Mouse (Mus musculus): ENCODE measurements at regions not wholly inside any gene's neighbourhood (a gene's known extent, or its start where the extent isn't known, plus 50 kb on each side); places are given as distances from the start of the nearest gene placed in this dataset.

GRCm38 (mm10) chr14:76295411-76296169 is 119.2 kb upstream of the Tsc22d1 start:
- no peak for ATAC-seq (replicated peaks; ENCODE audit: poor library complexity)

DNA sequence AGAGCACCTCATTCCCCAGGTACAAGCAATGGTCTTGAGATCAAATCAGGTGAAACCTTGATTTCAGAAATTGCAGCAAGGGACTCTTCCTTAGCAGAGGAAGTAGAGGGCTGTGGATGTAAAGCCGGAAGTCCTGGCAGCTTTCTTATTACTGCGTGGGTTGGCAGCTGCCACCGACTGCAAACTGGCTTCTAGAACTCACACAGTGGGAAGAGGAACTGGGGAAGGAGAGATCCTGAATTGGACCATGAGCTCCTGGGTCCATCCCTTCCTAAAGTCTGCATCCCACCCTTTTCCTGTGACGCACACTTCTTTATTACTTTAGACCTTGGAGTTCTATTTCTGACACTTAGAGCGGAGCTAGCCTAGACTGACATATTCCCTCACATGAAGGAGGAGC is 116.9 kb upstream of the Tsc22d1 start:
- no peak for ATAC-seq (replicated peaks; ENCODE audit: poor library complexity)

- no peak for ATAC-seq (replicated peaks; ENCODE audit: poor library complexity)
These were observed 112.3 kb upstream of the Tsc22d1 start for GRCm38 (mm10) chr14:76302322-76302991.

DNA sequence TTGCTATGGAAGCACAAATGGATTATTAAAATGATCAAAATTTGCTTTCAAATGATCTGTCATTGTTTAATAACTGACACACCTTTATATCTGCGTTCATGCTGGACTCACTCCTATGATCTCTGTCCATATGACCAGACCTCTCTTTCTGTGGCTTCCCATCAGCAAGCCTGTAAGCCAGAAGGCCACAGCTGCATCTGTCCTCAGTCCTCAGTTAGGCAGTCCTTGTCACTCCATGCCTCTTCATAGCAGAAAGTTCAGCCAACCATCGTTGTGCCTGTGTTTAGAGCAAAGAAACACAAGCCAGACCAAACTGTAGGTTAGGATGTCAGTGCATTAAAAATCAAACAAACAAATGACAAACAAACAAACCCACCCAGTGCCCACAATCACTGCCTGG is 107.2 kb upstream of the Tsc22d1 start:
- ATAC-seq (replicated peaks; ENCODE audit: poor library complexity): no peak

GRCm38 (mm10) chr14:76308188-76308812 is 106.5 kb upstream of the Tsc22d1 start:
- ATAC-seq (replicated peaks; ENCODE audit: poor library complexity): no peak

DNA sequence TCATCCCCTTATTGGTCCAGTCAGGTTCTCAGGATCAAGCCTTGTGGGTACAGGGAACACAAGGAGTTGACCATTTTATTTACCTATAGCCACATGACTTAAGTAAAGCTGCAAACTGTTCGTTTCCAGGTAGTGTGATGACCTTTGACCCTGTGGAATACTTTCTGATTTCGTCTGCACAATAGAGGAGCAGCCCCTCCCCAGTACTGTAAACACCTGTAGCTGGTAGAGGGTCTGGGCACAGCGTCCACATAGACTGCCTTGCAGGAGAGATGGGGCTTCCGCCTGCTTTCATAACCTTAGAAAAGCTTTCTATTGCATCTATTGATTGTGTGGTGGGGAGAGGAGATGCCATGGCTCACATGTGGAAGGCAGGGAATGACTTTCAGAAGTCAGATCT is 105.2 kb upstream of the Tsc22d1 start:
- ATAC-seq (replicated peaks; ENCODE audit: poor library complexity): no peak

- ATAC-seq (replicated peaks; ENCODE audit: poor library complexity): no peak
These were observed 104.5 kb upstream of the Tsc22d1 start for GRCm38 (mm10) chr14:76310278-76310677.

DNA sequence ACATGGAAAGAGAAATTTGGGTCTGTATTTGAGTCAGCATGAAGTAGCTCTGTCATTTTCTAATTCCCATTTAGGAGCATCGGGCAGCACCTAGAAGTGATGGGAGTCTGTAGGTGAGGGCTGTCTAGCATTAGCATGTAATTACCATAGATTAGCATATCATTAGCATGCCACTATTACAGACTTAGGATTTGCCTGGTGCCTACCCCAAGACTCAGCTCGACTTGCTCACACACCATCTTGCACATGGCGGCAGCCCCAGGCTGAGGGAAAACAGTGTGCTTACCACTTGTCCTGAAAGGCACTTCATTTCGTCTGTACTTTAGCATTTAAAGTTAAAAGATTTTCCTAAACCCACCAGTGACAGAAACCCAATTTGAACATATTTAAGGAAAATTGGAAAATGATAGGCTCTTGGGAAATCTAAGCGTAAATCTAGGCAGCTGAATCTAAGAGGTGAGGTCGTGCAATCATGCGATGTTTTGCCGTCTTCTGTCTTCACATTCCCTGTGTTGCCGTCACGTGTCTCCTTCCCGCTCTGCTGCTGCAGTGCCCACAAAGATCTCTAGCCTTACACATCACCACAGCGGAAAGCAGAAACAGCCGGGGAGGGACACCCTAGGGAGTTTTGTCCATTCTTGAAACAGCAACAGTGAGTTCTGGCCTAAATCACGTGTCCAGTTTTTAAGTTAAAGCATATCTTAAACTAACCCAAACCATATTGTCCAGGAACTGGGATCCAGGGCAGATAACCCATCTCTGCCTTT is 101.2 kb upstream of the Tsc22d1 start:
- no peak for ATAC-seq (replicated peaks; ENCODE audit: poor library complexity)

- no peak for ATAC-seq (replicated peaks; ENCODE audit: poor library complexity)
These were observed 96.3 kb upstream of the Tsc22d1 start for GRCm38 (mm10) chr14:76318438-76318837.

- ATAC-seq (replicated peaks; ENCODE audit: poor library complexity): no peak
These were observed 90.5 kb upstream of the Tsc22d1 start for GRCm38 (mm10) chr14:76324246-76324645.

DNA sequence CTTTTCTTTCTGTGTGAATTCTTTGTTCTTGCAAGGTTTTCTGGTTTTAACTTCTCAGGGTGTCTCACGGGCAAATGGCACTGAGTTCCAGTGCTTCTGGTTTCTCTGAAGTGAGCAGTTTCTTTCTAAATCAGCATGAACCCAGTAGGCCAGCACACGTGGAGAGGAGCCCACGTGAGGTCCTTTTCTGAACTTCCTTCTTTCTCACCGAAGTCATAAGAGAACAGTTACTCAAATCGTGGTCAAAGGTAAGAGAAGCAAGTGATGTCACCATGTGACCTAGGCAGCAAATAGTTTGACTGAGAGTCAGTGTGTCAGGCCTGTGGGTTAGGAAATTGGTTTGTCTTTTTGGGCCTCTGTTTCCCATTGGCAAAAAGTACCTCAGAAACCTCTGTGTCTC is 84.8 kb upstream of the Tsc22d1 start:
- peak; percentile 50; the same call in 1 of the 2 replicates for ATAC-seq (replicated peaks; ENCODE audit: poor library complexity)

DNA sequence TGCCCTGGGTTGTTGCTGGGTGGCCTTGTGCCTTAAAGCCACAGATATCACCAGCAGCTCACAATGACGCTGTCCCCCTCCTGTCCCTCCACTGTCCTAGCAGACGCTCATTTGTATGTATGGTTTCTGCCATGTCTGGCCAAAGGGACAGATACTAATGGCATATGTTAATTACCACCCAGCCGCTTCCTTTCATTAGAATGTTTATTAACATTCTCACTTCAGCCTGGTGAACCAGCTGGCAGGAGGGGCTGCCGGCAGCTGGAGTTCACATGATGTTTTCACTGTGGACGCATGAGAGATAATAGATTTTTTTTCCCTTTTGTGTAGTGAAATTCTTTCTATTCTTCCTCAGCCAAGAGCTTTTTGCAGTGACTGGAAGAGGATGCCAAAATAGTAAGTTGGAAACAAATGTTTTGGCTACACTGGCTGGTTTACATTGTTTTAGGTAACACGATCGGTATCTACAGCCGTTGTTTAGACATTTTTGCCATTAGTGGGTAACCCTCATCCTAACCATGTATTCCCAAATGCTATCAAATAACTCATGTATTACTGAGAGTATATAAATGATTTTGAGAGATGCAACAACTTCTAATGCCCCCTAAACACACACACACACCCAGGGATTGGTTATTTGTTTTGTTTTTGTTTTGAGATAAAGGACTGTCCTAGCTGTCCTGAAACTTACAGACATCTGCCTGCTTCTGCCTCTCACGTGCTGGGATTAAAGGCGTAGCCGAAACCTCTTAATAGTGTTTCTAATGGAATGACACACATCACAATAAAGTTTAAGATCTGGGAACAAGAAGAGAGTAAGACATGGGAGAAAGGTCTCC is 83.0 kb upstream of the Tsc22d1 start:
- no peak for ATAC-seq (replicated peaks; ENCODE audit: poor library complexity)

- no peak for ATAC-seq (replicated peaks; ENCODE audit: poor library complexity)
These were observed 82.4 kb upstream of the Tsc22d1 start for GRCm38 (mm10) chr14:76332336-76332703.

DNA sequence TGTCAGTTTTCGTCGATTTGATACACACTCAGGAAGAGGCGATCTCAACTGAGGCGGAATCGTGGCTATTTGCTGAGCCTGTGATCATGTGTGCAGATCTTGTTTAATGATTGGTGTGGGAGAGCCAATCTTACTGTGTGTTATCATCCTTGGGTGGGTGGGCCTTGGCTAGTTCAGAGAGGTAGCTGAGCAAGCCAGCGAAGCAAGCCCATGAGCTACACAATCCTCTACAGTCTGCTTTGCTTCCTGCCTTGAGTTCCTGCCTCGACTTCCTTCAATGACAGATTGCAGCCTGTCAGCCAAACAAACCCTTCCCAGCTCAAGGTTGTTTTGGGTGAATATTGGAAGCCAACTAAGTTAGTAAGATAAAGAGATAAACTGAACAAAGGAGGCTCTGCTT is 74.0 kb upstream of the Tsc22d1 start:
- no peak for ATAC-seq (replicated peaks; ENCODE audit: poor library complexity)

- ATAC-seq (replicated peaks; ENCODE audit: poor library complexity): no peak
These were observed 73.5 kb upstream of the Tsc22d1 start for GRCm38 (mm10) chr14:76341226-76341625.

DNA sequence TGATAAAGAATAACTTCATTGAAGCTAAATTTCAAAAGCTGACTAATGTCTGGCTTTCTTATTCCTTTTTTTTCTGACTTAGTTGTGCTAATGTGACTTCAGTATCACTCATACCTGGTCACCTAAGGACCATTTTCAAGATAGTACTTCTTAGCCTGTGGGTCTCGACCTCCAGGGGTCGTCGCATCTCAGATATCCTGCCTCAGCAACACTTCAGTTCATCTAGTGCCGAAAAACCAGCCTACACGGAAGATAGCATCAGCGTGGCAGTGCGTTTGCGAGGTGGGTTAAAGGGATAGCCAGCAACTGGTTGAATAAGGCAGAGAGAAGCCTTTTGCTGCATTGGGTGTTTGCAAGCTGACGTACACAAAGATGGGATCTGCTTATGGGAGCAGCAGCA is 62.9 kb upstream of the Tsc22d1 start:
- ATAC-seq (replicated peaks; ENCODE audit: poor library complexity): no peak

DNA sequence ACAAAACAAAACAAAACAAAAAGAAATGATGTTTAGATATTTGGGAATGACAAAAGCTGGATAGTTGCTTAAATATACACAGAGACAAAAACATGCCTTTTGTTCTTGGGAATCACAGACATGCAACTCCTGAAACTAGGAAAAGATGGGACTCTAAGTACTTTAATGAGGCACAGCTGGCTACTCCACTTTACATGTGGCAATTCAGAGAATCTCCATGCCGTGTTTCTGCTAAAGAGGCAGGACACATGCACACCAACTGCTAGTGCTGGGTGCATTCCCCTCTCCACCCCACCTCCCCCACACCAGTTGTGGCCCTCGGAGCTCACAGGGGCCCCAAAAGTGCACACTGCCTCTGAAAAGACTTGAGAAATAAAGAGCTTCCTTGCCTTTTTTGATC is 58.6 kb upstream of the Tsc22d1 start:
- ATAC-seq (replicated peaks; ENCODE audit: poor library complexity): no peak

DNA sequence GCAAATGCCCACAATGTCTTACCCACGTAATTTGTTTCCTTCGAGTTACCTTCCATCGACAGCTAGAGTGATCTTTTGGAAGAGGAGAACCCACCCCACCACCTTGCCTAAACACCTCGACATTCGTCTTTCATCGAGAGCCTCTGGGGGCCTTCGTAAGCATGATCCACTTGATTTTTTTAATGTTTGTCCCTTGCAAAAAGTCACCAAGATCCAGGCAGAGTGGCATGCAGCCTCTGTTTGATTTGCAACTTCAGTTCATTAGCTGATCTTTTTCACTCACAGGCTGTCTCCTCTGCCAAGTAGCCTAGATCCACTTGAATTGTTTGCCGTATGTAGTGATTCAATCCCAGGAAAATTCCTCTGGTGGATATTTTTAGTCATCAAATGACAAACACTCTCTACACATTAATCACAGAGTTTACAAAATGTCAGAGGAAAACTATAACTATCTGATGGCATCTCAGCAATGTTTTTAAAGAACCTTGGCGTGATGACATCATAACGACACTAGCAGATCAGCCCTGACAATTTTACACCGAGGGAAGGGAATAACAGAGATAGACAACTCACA is 54.8 kb upstream of the Tsc22d1 start:
- ATAC-seq (replicated peaks; ENCODE audit: poor library complexity): no peak

DNA sequence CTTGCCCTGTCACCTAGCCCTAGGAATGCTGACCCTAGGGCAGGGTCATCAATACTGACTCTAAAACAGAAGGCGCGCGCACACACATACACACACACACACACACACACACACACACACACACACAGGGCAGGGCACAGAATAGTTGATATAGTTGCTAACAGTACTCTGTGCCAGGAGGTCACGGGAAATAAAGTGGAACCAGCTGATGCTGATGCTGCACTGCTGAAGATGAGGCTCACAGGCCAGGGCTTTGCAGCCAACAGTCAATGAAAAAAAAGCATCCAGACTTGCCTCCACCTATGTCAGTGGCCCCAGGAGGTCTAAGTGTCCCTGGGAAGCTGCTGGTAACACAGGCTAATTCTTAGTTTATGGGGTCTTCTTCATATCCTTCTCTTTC is 50.7 kb upstream of the Tsc22d1 start:
- ATAC-seq (replicated peaks; ENCODE audit: poor library complexity): no peak
